In genomic region chr10:67143661-67144060, GRCm38 (mm10) we compare ENCODE assay signal across 17 mouse cellular contexts. TPM values are rescaled to one million over a fixed set of nuclear protein-coding genes. Genes with fewer than 3 reads are reported as not detected.
DNase-seq lines count a peak whose midpoint lies in the region; ATAC-seq and TF ChIP-seq lines count a peak whose summit lies in the region.
"Had no signal": no experiment of that assay in that cellular context is flagged by ENCODE, and none has a peak within 500 bp of the region (broad histone marks: within the 10 kb centered on the region; RNA-seq: fewer than 3 reads in every experiment).

No protein-coding gene starts in this region.

- no peak overlapping the region for H3K27ac ChIP-seq in liver, adult 2 months (replicated peaks; ENCODE audit: insufficient read depth, low read depth, low read length)
- H3K27ac ChIP-seq in liver, embryonic 12.5 days, result no peak overlapping the region
- H3K27ac ChIP-seq: heart, embryonic 15.5 days; kidney, postnatal 0 days; midbrain, embryonic 12.5 days had no signal

- no peaks in the 10 kb centered on the region for H3K9me3 ChIP-seq in liver, embryonic 12.5 days (replicated peaks)
- H3K9me3 ChIP-seq: heart, embryonic 15.5 days; limb, embryonic 12.5 days; midbrain, embryonic 12.5 days had no signal

- TF ChIP-seq CTCF in liver, adult 2 months (IDR thresholded peaks at IDR 0.05; ENCODE audit: low read depth, low read length), result no peak

- H3K79me2 ChIP-seq in liver, adult 2 months (ENCODE audit: control insufficient read depth, insufficient read depth, low read length), result peaks cover 23% of the 10 kb centered on the region; the same call in 1 of the 2 replicates

- H3K36me3 ChIP-seq in liver, adult 2 months (ENCODE audit: control insufficient read depth, insufficient read depth, low read length), result no peaks in the 10 kb centered on the region
- H3K36me3 ChIP-seq in liver, embryonic 12.5 days, result no peaks in the 10 kb centered on the region
- H3K36me3 ChIP-seq: heart, embryonic 15.5 days; limb, embryonic 12.5 days; midbrain, embryonic 12.5 days had no signal

- no peak overlapping the region for H3K4me2 ChIP-seq in liver, embryonic 12.5 days
- H3K4me2 ChIP-seq: heart, embryonic 15.5 days; limb, embryonic 12.5 days; midbrain, embryonic 12.5 days had no signal

- no peak for TF ChIP-seq POLR2A in liver, adult 2 months (IDR thresholded peaks at IDR 0.05; ENCODE audit: extremely low read depth, insufficient read depth, low read length)

- no peak for ATAC-seq in liver, embryonic 12.5 days
- ATAC-seq: forebrain, postnatal 0 days; Patski had no signal

- no peak overlapping the region for H3K9ac ChIP-seq in liver, adult 2 months (ENCODE audit: low read depth, low read length)
- H3K9ac ChIP-seq in liver, embryonic 12.5 days, result no peak overlapping the region
- H3K9ac ChIP-seq: forebrain, postnatal 0 days; heart, embryonic 15.5 days; limb, embryonic 12.5 days; midbrain, embryonic 12.5 days had no signal

- no peak overlapping the region for H3K4me3 ChIP-seq in liver, adult 2 months (ENCODE audit: insufficient read depth, low read depth, low read length)
- no peak overlapping the region for H3K4me3 ChIP-seq in liver, embryonic 12.5 days
- H3K4me3 ChIP-seq: heart, embryonic 15.5 days; limb, embryonic 12.5 days; midbrain, embryonic 12.5 days had no signal

- no peaks in the 10 kb centered on the region for H3K27me3 ChIP-seq in liver, adult 2 months (ENCODE audit: control insufficient read depth, insufficient read depth, low read length)
- no peaks in the 10 kb centered on the region for H3K27me3 ChIP-seq in liver, embryonic 12.5 days (replicated peaks)
- H3K27me3 ChIP-seq: CH12.LX; heart, embryonic 15.5 days; limb, embryonic 12.5 days; midbrain, embryonic 12.5 days; Patski had no signal

- intact Hi-C loops in heart, postnatal 10 days (cut with DNase I), result no loop called here
- intact Hi-C loops in heart, postnatal 36 days (cut with DNase I), result no loop called here

- no peaks in the 10 kb centered on the region for H3K4me1 ChIP-seq in liver, adult 2 months (ENCODE audit: control insufficient read depth, insufficient read depth, low read length)
- H3K4me1 ChIP-seq in liver, embryonic 12.5 days, result peaks cover 3% of the 10 kb centered on the region; the same call in 1 of the 2 replicates

- peak; percentile 35 to 44 for DNase-seq in heart, postnatal 10 days
- DNase-seq in heart, postnatal 36 days, result no peak
- DNase-seq in liver, adult 2 months (ENCODE audit: extremely low read depth, low read depth, low spot score), result peak; percentile 66
- DNase-seq in brain, adult 2 months (ENCODE audit: low read depth, low spot score), result peak; percentile 62
- peak; percentile 44 for DNase-seq in fibroblast of lung, adult 2 months (ENCODE audit: low read depth)
- no peak for DNase-seq in right cerebral cortex, postnatal 14 days
- DNase-seq: cerebellum, postnatal 14 days; forebrain, postnatal 0 days; lung, adult 18-20 months; right cerebral cortex, postnatal 4 days had no signal

RNA-seq across cellular contexts. Expression of gene Reep3, which starts 46.9 kb away (rescaled TPM):
- 10 to 100 TPM; 41.5 to 41.9 TPM for total RNA-seq in heart, postnatal 10 days (2021)
- 10 to 100 TPM; 22.2 to 22.5 TPM for total RNA-seq in heart, postnatal 36 days (2021)
- total RNA-seq in liver, adult 2 months (2014; rRNA removed), result 36.1 and 38.8 TPM in 2 replicates
- polyA plus RNA-seq in liver, adult 2 months (2012; rRNA removed), result 21.6 and 24.8 TPM in 2 replicates
- polyA plus RNA-seq in liver, embryonic 12.5 days (2016; fragmentation: Nextera tagmentation; extraction: Ambion mirVana), result 8.7 and 8.8 TPM in 2 replicates

RNA-seq across cellular contexts. Expression of gene Jmjd1c, which starts 47.7 kb away (rescaled TPM):
- 10 to 100 TPM; 55.9 to 64.7 TPM for total RNA-seq in heart, postnatal 10 days (2021)
- 10 to 100 TPM; 39.4 to 41.1 TPM for total RNA-seq in heart, postnatal 36 days (2021)
- 44.8 and 48.3 TPM in 2 replicates for total RNA-seq in liver, adult 2 months (2014; rRNA removed)
- 5.7 and 5.8 TPM in 2 replicates for polyA plus RNA-seq in liver, adult 2 months (2012; rRNA removed)
- polyA plus RNA-seq in liver, embryonic 12.5 days (2016; fragmentation: Nextera tagmentation; extraction: Ambion mirVana), result 16.1 and 16.3 TPM in 2 replicates

Comparison
In these comparisons a context has a peak if more than half of its experiments do, and no peak if none do; other contexts are left out.
1. DNase-seq: peak in heart, postnatal 10 days (2 of 2), liver, adult 2 months (single experiment), brain, adult 2 months (single experiment) and fibroblast of lung, adult 2 months (single experiment); none in heart, postnatal 36 days (0 of 2) and right cerebral cortex, postnatal 14 days (single experiment).